Mouse (Mus musculus) 3134 (cell line): ENCODE measurements around the gene Dad1.
A peak's percentile ranks its signal among the peaks of the same experiment; 100 is the strongest.

Experiments
- DNase-seq: peaks from one replicate; pipeline ENCODE4 v3.0.0-alpha.2; 2011; ENCODE audit warnings: low spot score; ENCODE audit not compliant: insufficient read length; ENCODE audit errors: extremely low read depth

Gene Dad1

DNA sequence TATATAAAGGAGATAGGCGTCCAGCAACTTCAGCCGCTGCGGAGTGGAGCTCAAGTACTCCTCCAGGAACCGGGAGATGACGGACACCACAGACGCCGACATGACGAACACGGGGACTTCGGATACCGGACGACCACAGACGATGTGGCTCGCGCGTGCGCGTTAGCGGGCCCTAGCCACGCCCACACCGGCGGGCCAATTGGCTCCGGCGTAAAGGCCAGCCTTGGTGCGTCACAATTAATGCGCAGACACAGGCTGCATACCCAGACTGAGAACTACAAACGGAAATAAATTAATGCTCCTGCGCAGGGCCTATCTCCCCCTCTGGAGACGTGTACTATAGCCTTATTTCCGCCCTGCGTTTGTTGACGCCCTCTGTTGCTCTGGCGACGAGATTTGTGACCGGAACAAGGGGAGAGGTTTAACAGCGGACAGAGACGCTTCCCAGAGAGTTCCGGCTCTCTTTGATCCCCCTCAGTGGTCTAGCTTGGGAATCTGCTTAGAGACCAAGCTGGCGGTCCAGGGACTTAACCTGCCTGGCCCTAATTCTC is at the start of gene Dad1, which contains the start of gene Abhd4:
TSS of gene Dad1 (minus strand) at position 364 of the 551 bp plus-strand sequence.
TSS of gene Abhd4 (plus strand) at position 448 of the 551 bp plus-strand sequence.
- DNase-seq: peak; percentile 97

DNA sequence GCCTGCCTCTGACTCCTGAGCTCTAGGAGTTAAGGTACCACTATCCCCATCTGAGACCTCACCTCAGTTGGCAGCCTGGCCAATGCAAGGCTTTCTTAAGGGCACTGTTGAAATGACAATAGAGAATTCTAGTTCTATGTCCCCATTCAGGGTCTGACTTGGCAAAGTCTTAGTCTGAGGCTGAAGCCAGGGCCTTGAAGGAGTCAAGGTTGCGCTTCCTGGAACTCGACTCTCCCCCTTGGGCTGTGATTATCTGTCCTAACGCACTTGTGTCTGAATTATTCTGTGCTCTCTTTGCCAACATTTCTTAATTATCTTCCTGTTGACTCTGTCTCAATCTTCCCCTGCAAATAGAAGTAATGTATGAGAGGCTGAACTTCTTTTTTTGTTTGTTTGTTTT is 46.8 kb upstream of the Dad1 start:
- no peak for DNase-seq

DNA sequence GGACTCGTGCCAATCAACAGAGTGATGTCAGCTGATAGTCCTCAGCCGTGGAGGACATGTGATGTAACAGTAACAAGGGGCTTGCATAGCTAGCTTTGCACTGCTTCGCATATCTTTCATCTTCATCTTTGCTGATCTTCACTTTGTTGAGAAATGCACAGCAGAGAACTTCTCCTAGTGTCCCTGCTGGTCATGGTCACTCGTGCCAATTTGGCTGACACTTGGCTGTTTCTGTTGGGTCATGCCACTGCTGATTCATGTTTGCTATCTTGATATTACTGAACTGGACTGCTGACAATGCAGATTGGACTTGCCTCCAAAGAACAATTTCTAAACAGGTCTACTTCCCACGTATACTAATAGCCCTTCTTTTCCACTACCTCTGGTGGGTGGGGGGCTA is 46.2 kb upstream of the Dad1 start:
- DNase-seq: no peak

DNA sequence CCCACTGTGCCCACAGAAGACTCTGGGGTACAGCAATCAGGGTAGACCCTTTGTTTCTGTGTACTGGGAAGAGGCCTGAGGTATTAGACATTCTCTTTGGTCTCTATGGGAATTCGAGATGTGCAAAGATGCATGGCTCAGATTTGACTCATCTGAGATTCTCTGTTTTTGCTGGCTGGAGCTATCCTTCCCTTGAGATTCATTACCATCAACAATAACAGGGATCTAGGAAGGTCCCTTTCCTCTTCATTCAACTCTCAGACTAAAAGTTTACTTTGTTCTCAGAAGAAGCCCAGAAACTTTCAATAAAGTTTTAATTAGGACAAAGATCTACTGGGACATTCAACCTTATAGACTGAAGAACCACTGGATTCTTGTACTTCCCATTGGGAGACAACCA is 30.9 kb upstream of the Dad1 start, which contains the start of gene Olfr49:
TSS of gene Olfr49 (minus strand) at position 101 of the 400 bp plus-strand sequence.
- DNase-seq: no peak

DNA sequence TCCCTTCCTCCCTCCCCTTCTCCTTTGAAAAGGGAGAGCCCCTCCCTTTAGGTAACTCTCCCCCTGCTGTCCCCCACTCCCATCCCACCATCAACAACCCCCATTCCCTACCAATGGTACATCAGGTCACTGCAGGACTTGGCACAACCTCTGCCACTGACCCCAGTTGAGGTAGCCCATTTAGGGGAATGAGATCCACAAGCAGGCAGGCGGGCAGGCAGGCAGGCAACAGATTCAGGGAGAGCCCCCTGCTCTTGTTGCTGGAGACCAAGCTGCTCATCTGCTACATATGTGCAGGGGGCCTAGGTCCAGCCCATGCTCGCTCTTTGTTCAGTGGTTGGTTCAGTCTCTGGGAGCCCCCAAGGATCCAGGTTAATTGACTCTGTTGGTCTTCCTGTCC is 22.5 kb upstream of the Dad1 start:
- no peak for DNase-seq

DNA sequence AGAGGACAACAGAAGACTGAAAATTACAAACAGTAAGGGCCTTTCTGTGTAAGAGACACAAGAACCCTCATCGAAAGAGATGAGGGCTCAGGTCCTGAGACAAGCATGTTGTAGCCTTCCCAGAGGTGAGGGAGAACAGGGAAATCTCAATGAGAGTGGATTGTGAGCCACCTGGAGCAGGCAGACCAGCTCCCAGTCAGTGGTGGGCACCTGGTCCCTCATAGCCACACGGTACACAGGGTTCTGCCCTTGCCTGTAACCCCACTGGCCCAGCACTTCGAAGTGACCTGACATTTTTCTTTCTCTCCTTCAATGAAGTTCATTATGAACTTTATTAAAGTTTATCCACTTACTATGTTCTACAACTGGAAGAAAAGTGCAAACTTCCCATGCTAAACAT is 18.8 kb upstream of the Dad1 start:
- DNase-seq: no peak

DNA sequence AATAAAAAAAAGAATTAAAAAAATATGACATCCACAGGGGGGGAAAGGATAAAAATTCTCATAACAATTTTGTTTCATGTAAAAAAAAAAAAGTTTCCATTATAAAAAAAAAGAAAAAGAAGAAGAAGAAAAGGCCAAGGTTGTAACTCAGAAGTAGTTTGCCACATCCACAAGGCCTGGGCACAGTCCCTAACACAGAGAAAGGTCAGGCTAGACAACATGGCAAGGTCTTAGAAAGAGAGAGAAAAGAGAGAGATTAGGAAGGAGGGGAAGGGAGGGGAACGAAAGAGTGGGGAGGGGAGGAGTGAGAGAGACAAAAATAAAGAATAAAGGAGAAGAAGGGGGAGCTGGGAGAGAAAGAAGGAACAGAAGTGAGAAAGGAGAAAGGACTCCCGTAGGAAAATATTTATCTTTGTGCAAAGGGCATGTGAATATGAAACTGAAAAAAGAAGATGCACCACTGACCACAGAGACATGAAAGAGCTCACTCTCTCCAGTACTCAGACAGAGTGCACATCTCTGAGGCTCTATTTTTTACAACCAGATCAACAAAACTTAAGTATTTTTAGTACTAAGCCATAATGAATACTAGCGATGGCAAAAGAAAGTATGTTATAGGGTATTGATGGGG is 18.2 kb upstream of the Dad1 start:
- no peak for DNase-seq

DNA sequence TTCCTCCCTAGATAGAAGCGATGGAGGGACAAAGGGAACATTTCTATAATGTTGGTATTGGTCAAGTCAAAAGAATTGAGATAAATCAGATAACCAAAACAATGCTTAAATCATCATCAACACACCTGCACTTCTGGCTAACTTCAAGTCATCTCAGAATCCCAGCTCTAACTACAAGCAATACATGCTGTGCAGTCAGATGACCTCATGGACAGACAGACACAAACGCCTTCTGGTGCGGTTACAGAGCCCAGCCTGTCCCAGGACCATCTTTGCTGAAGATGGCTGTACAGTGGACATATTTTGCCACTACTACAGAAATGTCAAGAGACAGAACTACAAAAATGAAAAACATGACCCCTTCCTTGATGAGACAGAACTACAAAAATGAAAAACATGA is 16.5 kb upstream of the Dad1 start:
- DNase-seq: no peak

DNA sequence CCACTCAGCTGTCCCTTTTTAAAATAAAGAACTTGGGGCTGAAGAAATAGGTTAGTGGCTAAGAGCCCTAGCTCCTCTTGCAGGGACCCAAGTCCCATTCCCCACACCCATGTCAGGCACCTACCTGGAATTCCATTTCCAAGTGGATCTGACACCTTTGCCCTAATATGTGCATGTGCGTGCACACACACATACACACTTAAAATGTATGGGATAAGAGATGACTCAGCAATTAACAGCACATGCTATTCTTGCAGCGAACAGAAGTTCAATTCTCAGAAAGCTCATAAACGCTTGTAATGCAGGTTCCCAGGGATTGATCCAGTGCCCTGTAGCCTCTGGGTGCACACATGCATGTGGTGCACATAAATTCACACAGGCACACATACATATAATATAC is 15.7 kb upstream of the Dad1 start:
- no peak for DNase-seq

DNA sequence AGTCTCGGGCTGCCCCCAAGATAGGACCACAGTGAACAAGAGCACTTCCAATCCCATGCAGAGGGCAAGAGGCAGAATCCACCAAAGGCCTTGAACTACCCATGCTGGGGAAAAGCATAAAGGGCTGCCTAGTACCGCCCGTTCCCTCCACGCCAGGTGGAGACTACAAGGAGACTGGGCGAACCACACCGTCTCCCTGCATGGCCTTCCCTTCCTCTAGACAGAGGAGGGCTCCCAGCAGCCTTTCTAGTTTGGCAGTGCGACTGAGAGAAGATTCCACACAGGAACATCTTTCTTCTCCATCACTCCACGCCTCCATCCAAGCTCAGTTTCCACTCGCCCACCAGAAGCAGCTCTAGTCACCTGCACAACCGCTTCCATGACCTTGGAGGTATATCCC is 14.1 kb upstream of the Dad1 start:
- DNase-seq: no peak

DNA sequence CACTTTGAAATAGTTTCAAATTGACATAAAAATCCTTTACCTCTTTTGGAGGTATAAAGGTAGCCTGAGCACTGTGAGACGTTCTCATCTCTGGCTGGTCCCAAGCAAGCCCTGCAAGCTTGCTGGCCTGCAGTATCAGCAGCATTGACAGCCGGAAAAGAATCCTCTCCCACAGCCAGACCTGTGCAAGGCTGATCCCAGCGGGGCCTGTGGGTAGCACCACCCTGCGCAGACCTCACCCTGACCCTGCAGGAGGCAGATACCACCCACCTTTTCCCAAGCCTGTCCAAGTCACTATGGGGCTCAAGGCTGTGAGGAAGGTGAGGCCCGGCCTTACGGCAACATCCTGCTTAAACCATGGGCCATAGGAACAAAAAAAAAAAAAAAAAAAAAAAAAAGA is 12.0 kb upstream of the Dad1 start:
- no peak for DNase-seq

DNA sequence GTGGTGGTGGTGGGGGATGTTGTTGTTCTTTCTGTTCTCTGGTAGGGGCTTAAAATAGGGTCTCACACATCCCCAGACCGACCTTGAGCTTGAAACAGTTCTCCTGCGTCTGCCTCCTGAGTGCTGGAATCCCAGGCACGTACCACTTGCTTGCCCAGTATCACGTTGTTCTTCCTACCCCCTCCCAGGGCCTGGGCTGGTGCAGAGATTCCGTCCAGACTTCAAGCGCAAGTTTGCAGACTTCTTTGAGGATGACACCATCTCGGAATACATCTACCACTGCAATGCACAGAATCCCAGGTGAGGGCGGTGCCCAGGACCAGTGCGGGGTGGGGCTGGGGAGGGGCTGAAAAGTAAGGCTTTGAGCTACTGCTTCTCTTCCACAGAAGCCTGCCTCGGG is 11.2 kb upstream of the Dad1 start:
- no peak for DNase-seq

DNA sequence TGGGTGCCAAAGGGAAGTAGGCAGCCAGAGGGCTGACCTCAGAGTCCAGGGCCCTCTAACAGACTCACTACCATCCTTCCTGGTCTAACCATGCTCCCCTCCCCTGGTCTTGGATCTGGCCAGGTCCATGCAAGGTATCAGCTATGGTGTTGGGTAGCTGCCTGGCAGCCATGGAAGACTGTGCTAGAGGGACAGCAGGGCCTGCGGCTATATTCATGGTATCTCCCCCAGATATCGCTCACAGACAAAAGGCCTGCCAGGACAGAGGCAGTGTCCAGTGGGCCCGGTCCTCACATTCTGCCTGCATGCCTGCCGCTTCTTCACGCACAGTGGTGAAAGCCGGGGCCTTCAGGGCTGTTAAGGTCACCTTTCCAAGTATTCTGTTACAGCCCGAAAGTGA is 10.3 kb upstream of the Dad1 start:
- no peak for DNase-seq

DNA sequence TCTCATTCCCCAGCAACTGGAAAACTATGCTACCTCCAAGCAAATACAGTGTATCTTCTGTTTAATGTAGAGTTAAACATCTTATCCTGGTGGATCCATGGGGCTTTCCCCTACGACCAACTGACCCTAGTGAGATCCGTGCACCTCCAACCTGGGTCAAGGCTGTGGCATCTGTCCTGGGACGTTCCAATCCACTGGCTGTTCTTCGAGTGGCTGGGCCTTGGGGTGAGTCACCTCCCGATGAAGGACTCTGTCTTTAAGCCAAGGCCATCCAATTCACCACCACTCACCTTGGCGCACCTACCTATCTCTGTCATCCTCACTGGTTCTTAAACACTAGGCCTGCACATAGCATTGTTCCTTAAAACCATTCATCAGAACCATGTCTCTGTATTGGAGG is 9.2 kb upstream of the Dad1 start:
- DNase-seq: no peak

DNA sequence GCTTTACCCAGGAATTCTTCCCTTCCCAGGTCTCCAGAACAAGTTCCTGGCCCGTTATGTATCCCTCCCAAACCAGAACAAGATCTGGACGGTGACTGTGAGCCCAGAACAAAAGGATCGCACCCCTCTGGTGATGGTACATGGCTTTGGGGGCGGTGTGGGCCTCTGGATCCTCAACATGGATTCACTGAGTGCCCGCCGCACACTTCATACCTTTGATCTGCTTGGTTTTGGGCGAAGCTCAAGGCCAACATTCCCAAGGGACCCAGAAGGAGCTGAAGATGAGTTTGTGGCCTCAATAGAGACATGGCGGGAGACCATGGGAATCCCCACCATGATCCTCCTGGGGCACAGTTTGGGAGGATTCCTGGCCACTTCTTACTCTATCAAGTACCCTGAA is 8.7 kb upstream of the Dad1 start:
- DNase-seq: no peak

DNA sequence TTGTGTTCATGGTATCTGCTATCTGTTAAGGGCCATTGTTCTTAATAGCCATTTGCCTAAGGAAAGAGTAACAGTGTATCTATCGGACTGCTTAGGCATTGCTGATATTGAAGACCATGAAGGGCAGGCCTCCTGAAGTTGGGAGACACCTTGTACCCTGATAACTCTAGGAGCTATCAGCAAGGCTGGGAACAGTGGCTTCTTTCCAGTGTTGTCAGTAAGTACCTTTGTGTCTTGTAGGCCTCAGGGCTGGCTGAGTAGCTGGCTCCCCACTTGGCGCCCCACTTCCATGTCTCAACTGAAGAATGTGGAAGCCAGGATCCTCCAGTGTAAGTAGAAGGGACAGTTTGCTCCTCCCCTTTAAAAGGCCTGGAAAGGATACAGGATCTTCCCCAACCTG is 7.5 kb upstream of the Dad1 start:
- DNase-seq: no peak

DNA sequence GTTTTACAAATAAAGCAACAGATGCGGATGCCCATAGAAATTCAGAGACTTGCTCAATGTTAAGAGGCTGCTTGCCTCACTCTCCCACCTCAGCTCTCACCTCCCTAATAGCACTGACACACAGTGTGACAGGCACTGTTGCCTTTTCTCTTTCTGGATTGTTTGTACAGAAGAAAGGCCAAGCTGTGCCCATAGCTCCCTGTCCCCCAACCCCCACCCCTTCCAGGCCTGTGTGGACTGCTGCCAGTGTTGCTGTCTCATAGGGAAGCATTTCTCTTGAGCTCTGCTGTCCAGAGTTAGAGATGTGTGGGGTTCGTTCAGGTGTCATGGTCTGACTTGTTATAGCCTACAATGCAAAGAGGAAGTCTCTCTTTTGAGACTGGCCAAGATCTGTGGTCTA is 6.3 kb upstream of the Dad1 start:
- peak; percentile 24 for DNase-seq

DNA sequence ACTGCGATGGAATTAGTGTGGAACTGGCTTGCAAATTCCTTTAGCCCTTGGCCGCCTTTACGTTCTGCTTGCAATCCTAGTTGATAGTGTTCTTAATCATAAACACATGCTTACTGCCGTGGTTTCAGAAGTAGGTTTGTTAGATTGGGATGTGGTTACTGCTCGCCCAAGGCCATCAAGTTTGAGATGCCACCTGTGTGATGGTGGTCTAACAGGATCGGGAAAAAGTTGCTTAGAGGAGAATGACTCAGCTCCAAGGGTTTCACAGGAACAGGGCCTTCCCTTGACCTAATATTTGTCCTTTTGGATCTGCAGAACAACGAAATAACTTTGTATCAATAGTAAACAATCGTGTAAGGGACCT is 5.8 kb upstream of the Dad1 start:
- peak; percentile 18 for DNase-seq

DNA sequence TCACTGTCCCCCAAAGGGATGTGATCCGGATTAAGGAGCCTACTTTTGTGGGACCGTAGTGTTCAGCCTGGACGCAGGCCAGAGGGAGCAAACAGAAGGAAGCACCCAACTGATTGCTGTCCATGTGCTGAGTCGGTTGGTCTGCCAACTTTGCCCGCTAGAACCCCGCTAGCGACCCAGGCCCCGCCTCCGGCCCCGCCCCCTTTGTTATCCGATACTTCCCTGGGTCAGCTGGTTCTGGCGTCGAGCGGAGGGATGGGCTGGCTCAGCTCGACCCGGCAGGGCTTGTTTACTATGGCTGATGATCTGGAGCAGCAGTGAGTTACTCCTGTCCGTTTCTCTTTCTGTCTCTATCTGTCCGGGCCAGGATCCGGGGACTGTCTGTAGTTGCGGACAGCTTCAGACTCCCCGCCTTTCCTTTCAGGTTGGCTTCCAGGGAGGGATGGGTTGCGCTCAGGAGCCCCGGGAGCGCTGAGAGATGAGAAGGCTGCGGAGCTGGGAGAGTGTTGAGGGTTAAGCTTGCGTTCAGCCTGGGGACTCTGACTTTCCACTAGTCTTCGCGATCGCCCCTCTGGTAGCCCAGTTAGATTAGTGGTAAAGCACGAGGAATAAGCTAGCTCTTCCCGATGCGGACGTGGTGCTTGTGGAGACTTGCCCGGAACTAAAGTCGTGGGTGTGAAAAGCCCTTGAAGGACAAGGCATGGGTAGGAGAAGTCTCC is 5.3 kb upstream of the Dad1 start:
- DNase-seq: peak; percentile 94

DNA sequence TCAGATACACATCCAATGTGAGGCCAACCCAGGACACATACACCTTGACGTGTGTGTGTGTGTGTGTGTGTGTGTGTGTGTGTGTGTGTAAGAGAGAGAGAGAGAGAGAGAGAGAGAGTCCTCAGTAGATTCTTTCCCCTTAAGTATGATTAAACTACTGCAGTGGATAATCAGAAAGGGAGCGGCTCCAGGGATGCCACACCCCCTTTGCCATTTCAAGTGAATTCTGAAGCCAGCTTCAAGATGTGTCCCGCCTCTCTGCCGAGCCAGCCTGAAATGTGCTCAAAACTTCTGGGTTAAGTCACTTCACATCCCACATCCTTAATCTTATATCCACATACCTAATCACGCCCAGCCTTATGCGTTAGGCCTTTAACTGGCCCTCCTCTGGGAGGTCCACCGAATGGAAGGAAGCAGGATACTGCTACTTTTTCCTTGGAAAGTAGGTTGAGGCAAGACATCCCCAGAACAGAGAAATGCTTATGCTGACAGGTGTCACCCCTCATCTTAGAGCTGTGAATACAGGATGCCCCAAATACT is 4.3 kb upstream of the Dad1 start:
- no peak for DNase-seq

DNA sequence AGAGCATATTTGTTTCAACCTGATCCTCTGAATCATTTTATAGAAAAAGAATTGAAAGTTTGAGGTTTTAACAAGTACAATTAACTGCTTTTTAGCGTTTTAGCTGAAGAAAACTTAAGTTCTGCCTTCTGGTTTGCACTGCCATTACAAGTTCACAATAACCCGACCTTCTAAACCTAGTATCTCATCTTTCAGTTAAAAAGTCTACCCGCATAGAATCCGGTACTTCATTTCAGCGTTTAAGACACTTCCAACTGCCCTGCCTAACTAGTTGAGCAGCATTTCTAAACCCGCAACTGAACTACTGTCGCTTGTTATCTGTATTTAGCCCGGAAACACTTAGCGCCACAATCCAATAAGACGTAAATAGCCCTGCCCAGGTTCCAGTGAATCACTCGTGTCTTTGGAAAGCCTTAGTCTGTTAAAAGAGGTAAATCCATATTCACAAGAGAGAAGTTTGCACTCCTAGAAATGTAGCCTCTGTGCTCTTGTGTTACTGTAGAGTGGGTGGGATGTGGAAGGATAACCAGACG is 832 bp upstream of the Dad1 start:
- DNase-seq: no peak

DNA sequence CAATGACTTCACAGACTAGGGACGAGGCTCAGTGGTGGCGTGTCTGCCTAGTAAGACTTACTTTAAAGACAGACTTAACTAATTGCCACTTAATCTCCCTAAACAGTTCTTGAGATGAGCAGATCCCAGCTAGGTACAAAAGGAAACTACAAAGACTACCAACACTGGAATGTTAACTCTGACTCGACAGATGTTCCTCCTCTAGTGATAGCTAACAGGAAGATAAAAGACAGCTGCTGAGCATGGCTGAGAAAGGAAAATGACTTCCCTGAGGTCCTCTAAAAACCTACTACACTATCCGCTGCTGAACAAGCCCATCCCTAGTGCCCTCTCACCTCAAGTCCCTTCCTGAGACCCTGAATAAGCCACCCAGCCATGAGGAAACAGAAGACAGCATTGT is 3.8 kb downstream of the Dad1 start:
- no peak for DNase-seq
